Mouse (Mus musculus) heart, adult 8-10 months (tissue): ENCODE data around the gene Fkbp5. TPM values are rescaled to one million over a fixed set of nuclear protein-coding genes. Genes with fewer than 3 reads are reported as not detected.
"Not testable (repeated sequence)": the region's sequence is repeated elsewhere in the genome, so short reads cannot be mapped to it uniquely, and the experiment has no call there.

Experiments used
- DNase-seq: peaks from one replicate; pipeline ENCODE4 v3.0.0; 2022; ENCODE audit warnings: low spot score
- total RNA-seq, 4 experiments: library from RNA; stranded (reverse); gene quantifications; 2 replicates each; pipeline ENCODE4 v1.2.4; 2022

Gene Fkbp5
- total RNA-seq, 4 experiments from 2014 or later = 31.0 to 46.7 (median 38.3) TPM

GRCm38 (mm10) chr17:28375592-28376061 lies 141.7 kb downstream of the Fkbp5 start:
- DNase-seq = no peak

DNA sequence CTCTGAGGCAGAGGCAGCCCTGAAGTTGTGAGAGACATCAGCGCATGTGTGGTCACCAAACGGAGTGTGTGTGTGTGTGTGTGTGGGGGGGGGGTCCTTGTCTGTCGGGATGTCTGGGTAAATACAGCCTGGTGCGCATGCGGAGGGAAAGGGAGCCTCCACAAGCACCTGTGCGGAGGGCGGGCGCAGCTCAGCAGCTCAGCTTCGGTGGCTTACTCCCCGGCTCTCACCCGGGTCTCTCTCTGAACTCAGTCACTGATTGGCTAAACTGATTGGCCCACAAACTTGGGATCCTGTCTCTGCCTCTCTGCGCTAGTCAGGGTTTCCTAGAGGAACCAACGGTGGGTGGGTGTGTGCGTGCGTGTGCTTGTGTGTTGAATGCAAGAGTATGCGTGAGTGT lies 142.8 kb downstream of the Fkbp5 start:
- no peak for DNase-seq

GRCm38 (mm10) chr17:28373821-28374220 lies 143.5 kb downstream of the Fkbp5 start:
- no peak for DNase-seq

DNA sequence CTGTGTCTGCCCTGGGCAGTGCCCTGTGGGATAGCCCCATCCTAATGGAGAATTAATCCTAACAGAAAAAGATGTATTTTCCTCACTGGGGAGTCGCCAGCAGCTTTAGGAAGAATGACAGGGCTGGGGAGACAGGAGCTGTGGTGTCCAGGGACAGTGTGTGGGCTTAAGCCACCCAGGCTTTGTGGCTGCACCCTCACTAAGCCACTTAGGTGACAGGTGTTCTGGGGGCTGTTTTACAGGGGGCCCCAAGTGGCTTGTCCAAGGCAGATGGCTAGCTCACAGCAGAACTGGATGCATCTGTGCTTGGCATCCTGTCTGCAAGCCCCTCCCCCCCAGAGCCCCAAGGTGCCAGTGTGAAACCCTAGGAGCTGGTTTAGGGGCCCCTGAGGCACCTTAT lies 145.4 kb downstream of the Fkbp5 start:
- DNase-seq = no peak

DNA sequence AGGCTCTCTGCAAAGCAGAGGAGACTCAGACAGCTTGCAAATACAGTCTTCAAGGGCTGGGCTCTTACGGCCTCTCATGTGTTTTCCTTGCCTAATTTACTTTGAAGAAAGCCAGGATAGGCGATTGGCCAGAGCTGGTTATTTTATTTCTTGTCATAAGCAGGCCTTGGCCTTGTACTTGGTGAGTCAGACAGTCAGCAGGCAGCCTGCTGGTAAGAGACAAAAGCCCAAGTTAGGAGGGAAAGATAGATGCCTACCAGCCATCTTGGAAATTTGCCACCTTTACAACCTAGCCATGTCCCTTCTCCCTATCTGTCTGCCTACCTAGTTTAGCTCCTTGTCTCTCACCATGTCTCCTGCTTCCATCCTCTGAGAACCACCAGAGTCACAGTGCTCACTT lies 146.0 kb downstream of the Fkbp5 start:
- no peak for DNase-seq

DNA sequence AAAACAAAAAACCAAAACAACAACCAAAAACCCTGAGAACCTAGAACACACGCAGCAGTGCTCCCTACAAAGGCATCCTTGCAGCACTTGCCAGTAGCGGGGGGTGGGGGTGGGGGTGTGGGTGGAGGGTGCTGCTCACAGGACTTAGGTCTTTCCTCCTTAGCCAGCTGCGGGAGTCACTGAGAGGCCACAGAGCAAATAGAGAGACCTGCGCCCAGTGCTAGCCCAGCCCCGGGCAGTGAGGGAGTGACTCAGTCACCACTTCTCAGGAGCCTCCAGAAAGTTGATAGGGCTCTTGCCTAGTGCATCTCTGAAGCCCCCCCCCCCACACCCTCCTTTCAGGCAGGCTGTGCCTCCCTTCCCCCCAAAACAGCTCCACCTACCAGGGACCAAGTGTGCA lies 148.3 kb downstream of the Fkbp5 start:
- no peak for DNase-seq

DNA sequence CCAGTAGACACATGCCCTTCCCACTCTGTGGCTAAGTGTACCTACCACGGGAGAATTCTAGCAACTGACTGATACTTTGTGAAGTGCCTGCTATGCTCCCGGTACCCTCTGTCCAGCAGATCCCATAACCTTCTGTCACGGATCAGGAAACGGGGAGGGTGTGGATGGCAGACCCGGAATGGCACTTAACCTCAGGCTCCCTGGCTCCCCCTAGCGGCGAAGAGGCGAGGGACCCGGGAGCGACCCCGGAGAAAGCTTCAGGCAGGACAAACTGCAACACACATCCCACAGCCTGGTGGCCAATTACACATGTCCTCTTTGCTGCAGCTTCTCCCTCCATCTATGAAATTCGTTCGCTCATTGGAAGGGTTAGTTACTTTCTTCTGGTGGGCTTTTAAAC lies 148.9 kb downstream of the Fkbp5 start:
- peak; percentile 74 for DNase-seq

DNA sequence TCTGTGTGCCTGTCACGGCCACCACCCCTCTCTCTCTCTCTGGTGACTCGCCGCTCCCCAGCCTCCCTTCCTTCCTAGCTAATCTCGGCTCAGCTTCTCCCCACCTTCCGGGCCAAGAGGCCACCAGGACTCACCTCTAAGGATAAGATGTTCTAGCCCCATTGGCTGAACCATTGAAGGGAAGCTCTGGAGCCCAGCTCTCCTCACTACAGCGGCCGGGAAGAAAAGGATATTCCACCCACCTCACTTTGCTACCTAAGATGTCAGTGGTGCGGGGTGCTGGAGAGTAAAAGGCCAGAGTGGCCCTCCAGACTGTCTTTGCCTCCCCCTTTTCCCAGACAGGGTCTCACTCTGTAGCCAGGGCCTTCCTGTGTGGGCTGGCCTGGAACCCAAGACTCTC lies 152.2 kb downstream of the Fkbp5 start, which contains the start of gene Tulp1:
Gene Tulp1, minus strand, starts transcription at position 101 of the 400 bp plus-strand sequence.
- DNase-seq = no peak

DNA sequence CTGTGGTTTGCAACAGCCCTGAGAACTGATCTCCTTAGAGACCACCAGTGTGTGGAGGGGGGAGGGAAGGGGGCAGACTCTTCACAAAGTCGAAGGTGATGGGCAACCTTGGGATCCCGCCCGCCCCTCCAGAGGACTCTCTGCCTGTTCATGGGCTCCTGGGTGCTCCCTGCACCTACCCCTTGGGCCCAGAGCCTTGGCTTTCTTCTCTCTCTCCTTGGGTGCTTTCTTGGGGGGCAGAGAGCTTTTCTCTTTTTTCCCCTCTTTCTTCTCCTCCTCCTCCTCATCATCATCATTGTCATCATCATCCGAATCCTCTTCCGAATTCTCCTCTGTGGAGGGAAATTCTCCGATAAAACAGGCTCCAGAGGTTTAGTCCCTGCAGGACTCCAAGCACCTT lies 153.8 kb downstream of the Fkbp5 start:
- DNase-seq = no peak

GRCm38 (mm10) chr17:28362653-28363292 lies 154.6 kb downstream of the Fkbp5 start:
- no peak for DNase-seq

DNA sequence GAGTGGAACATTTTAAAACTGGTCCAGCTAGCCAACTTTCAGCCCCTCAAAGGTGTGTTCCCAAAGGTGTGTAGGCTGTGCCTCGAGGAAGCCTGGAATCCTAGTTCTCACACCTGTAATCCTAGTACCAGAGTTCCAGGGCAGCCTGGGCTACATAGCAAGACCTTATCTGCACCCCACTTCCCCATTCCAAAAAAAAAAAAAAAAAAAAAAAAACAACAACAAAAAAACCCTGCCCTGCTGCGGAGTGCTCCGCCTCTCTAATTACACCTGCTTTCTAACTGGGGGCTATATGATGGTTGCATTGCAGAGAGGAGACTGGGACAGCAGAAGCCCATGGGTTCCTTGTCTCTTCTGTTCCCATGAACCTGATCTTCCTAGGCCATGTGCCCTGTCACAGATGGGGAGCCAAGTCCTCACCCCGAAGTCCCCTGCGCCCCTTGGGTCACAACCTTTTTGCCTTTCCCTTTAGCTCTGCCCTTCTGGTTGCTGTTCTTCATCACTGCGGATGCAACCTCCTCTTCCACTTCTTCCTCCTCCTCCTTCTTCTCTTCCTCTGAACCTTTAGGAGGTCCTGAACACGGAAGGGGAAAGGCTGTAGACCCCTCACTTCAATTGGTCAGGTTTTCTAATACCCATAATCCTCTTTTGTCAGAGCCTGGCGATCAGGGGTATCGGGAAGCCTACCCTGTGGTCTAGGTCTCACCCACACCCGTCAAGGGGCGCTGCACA lies 155.2 kb downstream of the Fkbp5 start:
- DNase-seq = no peak

GRCm38 (mm10) chr17:28360531-28361277 lies 156.6 kb downstream of the Fkbp5 start:
- DNase-seq = no peak

DNA sequence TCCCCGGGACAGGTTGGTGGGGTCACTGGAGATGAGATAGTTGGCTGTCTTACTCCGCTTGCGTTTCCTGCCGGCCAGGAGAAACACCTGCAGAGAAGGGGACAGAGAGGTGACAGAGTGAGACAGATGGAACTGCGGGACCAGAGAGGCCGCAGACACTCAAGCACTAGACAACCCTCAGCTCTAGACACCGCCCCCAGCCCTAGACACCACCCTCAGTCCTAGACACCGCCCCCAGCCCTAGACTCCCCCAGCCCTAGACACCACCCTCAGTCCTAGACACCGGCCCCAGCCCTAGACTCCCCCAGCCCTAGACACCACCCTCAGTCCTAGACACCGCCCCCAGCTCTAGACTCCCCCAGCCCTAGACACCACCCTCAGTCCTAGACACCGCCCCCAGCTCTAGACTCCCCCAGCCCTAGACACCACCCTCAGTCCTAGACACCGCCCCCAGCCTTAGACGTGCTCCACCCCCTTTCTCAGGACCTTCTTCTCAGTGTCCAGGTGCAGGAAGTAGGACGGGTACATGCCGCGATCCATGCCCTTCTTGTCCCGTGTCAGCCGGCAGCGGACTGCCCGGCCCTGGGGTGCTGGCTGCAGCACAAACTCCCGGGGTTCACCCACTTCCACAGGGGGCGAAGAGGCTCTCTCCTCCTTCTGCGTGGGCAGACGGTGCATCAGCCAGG lies 158.6 kb downstream of the Fkbp5 start:
- not testable (repeated sequence) for DNase-seq

GRCm38 (mm10) chr17:28355871-28356270 lies 161.5 kb downstream of the Fkbp5 start:
- no peak for DNase-seq

DNA sequence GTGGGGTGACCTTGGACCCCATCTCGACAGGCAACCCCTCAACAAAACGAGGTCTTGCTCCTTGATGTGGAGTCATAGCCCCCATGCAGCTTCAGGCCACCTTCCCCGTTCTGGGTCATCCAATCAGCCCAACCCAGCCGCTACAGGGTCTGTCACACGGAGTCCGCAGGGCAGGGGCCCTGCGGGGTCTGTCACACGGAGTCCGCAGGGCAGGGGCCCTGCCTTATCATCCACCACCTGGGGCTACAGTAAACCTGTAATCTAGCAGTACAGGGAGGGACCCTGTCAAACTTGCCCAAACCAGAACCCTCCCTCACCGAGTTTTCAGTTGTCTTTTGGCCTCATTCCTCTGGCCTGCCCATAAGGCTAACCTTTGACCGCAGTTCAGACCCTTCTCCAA lies 165.3 kb downstream of the Fkbp5 start:
- no peak for DNase-seq

- no peak for DNase-seq
Measured at GRCm38 (mm10) chr17:28351353-28351890, 165.9 kb downstream of the Fkbp5 start.

GRCm38 (mm10) chr17:28350466-28351352 lies 166.6 kb downstream of the Fkbp5 start, which contains the start of gene Tead3:
TSS of gene Tead3 (minus strand) at chr17:28350817.
- DNase-seq = peak; percentile 61

GRCm38 (mm10) chr17:28349901-28350465 lies 167.3 kb downstream of the Fkbp5 start:
- DNase-seq = no peak

DNA sequence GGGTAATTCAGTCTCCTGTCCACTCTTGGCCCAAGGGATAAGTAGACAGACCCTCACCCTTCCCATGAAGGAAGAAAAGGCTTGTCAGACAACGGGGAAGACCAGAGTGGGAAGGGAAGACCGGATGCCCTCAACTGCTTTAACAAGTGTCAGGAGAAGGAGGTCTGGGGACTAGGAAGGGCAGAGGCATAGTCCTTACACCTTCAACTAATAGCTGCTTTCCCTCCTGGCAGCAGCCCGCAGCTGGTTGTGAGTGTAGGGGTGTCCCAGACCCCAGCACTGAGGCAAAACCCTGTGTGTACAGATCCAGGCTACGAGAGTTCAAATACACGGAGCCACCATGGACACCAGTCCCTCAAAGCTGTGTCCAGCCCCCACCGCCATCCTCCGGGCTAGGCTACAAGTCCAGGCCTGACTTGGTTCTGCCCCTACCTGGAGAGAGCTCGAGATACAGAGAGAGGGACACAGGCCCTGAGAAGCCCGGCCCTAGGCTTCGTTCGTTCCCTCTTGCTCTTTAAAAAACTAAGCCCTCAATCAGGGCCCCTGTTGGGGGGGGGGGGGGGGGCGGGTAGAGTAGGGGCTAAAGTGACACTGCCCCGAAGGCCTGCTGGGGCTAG lies 168.0 kb downstream of the Fkbp5 start:
- DNase-seq = no peak
